Mouse (Mus musculus) ES-Bruce4 (cell line): ENCODE data around the gene Fanci.

Source experiments
- CTCF ChIP-seq: IDR thresholded peaks from one replicate; pipeline ENCODE4 v1.8.1; 2011; ENCODE audit warnings: low read depth, low read length
- POLR2A ChIP-seq: IDR thresholded peaks from one replicate; pipeline ENCODE4 v1.8.1; 2011; ENCODE audit warnings: low read length; ENCODE audit not compliant: insufficient read depth

DNA sequence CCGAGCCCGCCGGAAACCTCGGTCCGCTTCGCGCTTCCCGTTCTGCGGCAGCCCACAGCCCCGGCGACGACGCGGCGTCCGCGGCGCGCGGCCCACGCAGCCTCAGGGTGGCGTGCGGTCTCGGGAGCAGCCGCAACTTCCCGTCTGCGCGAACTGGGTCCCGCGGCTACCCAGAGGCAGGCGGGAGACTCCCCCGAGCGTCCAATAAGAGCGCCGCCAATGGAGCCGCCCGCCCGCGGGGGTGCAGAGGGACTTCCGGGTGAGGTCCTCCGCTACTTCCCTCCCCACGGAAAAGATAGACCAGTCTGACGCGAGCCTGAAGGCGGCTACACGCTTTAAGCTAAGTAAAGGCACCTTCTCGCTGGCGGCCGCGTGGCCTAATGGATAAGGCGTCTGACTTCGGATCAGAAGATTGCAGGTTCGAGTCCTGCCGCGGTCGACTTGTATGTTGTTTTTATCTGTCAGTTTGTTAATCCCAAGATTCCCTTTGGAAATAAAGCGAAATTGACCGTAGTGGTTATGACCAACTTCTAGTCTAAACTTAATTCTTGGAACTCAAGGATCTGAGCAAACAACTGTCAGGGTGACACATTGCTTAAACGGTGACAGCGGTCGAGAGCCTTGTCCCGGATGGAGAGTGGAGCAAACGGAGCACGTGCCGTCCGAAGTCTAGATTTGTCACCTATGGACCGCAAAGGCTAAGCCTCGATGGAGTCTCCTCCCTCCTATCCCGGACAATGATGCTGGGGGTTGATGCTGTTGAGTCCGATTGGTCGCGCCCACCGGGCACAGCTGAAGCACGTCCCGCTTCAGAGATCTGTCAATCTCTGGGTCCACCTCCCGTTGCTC is 74.5 kb downstream of the Fanci start, which contains the start of gene Polg:
- no peak for TF ChIP-seq CTCF
- TF ChIP-seq POLR2A, result no peak
